Mouse (Mus musculus) liver, embryonic 14.5 days (tissue): ENCODE data around the gene Cep78.

Experiments used
- CTCF ChIP-seq: IDR thresholded peaks from 2 replicates; pipeline ENCODE4 v1.5.1; 2016; ENCODE audit warnings: antibody characterized with exemption, low read depth, control low read depth
- EP300 ChIP-seq: IDR thresholded peaks from 2 replicates; pipeline ENCODE4 v1.6.1; 2016; ENCODE audit warnings: antibody characterized with exemption, low read depth

GRCm38 (mm10) chr19:16028746-16029252 is 44.0 kb upstream of the Cep78 start:
- TF ChIP-seq EP300 (no peak), CTCF (no peak)
